Mouse (Mus musculus): Measurements from ENCODE around the gene Ccn2. TPM values are rescaled to one million over a fixed set of nuclear protein-coding genes. Genes with fewer than 3 reads are reported as not detected.

The Ccn2 gene
- total and polyA plus RNA-seq, 2 experiments from 2014 or later = 5.3 to 7.7 TPM

- DNase-seq (ENCODE audit: low spot score) = peak; percentile 53
- Histone ChIP-seq H3K9ac (replicated peaks; ENCODE audit: low read length) (no peak overlapping the region), H3K27ac (no peak overlapping the region), H3K27me3 (ENCODE audit: insufficient read depth, low read length) (no peaks in the 10 kb centered on the region), H3K9me3 (ENCODE audit: low read length) (no peaks in the 10 kb centered on the region), H3K36me3 (ENCODE audit: insufficient read depth, low read length) (no peaks in the 10 kb centered on the region), H3K4me2 (ENCODE audit: low read depth, low read length) (no peak overlapping the region), H3K4me3 (ENCODE audit: low read length) (no peak overlapping the region), H3K4me1 (ENCODE audit: insufficient read depth, low read length) (no peaks in the 10 kb centered on the region)
- no peak for ATAC-seq
- TF ChIP-seq CTCF (IDR thresholded peaks at IDR 0.05; ENCODE audit: low read depth) = peak; percentile 77
- WGBS = 45% methylated on average over 9 of the region's 9 CpGs
Measured at GRCm38 (mm10) chr10:24621572-24621971, 26.3 kb downstream of the Ccn2 start.

- no peaks in the 10 kb centered on the region for H3K4me1 ChIP-seq (ENCODE audit: insufficient read depth, low read length)
- DNase-seq (ENCODE audit: low spot score) = peak; percentile 84
- no peak for ATAC-seq
- peak; percentile 97 for TF ChIP-seq CTCF (IDR thresholded peaks at IDR 0.05; ENCODE audit: low read depth)
- H3K27me3 ChIP-seq (ENCODE audit: insufficient read depth, low read length) = no peaks in the 10 kb centered on the region
- no peak overlapping the region for H3K4me3 ChIP-seq (ENCODE audit: low read length)
- H3K9me3 ChIP-seq (ENCODE audit: low read length) = no peaks in the 10 kb centered on the region
- no peak overlapping the region for H3K9ac ChIP-seq (replicated peaks; ENCODE audit: low read length)
- H3K4me2 ChIP-seq (ENCODE audit: low read depth, low read length) = no peak overlapping the region
- H3K36me3 ChIP-seq (ENCODE audit: insufficient read depth, low read length) = no peaks in the 10 kb centered on the region
- 31% methylated on average over 7 of the region's 7 CpGs for WGBS
- H3K27ac ChIP-seq = no peak overlapping the region
Measured at GRCm38 (mm10) chr10:24622586-24622985, 27.3 kb downstream of the Ccn2 start.

- H3K4me3 ChIP-seq (ENCODE audit: low read length) = no peak overlapping the region
- H3K36me3 ChIP-seq (ENCODE audit: insufficient read depth, low read length) = no peaks in the 10 kb centered on the region
- H3K27ac ChIP-seq = no peak overlapping the region
- peak; percentile 91 for TF ChIP-seq CTCF (IDR thresholded peaks at IDR 0.05; ENCODE audit: low read depth)
- no peaks in the 10 kb centered on the region for H3K27me3 ChIP-seq (ENCODE audit: insufficient read depth, low read length)
- ATAC-seq = peak; percentile 85
- peak; percentile 94 for DNase-seq (ENCODE audit: low spot score)
- no peaks in the 10 kb centered on the region for H3K9me3 ChIP-seq (ENCODE audit: low read length)
- H3K9ac ChIP-seq (replicated peaks; ENCODE audit: low read length) = no peak overlapping the region
- WGBS = 32% methylated on average over 24 of the region's 24 CpGs
- H3K4me2 ChIP-seq (ENCODE audit: low read depth, low read length) = peak overlapping the region; percentile 26; the same call in 1 of the 2 replicates
- H3K4me1 ChIP-seq (ENCODE audit: insufficient read depth, low read length) = no peaks in the 10 kb centered on the region
Measured at GRCm38 (mm10) chr10:24625060-24625701, 29.9 kb downstream of the Ccn2 start.

GRCm38 (mm10) chr10:24627262-24627661 lies 32.0 kb downstream of the Ccn2 start:
- TF ChIP-seq CTCF (IDR thresholded peaks at IDR 0.05; ENCODE audit: low read depth) = no peak
- H3K27ac ChIP-seq = no peak overlapping the region
- 75% methylated on average over 12 of the region's 12 CpGs for WGBS
- H3K9ac ChIP-seq (replicated peaks; ENCODE audit: low read length) = no peak overlapping the region
- H3K4me2 ChIP-seq (ENCODE audit: low read depth, low read length) = no peak overlapping the region
- H3K27me3 ChIP-seq (ENCODE audit: insufficient read depth, low read length) = no peaks in the 10 kb centered on the region
- no peak overlapping the region for H3K4me3 ChIP-seq (ENCODE audit: low read length)
- H3K36me3 ChIP-seq (ENCODE audit: insufficient read depth, low read length) = no peaks in the 10 kb centered on the region
- DNase-seq (ENCODE audit: low spot score) (no peak), ATAC-seq (no peak)
- H3K9me3 ChIP-seq (ENCODE audit: low read length) = no peaks in the 10 kb centered on the region
- no peaks in the 10 kb centered on the region for H3K4me1 ChIP-seq (ENCODE audit: insufficient read depth, low read length)

GRCm38 (mm10) chr10:24628466-24628865 lies 33.2 kb downstream of the Ccn2 start:
- no peaks in the 10 kb centered on the region for H3K36me3 ChIP-seq (ENCODE audit: insufficient read depth, low read length)
- no peak overlapping the region for H3K27ac ChIP-seq
- TF ChIP-seq CTCF (IDR thresholded peaks at IDR 0.05; ENCODE audit: low read depth) = no peak
- no peak overlapping the region for H3K4me2 ChIP-seq (ENCODE audit: low read depth, low read length)
- H3K4me1 ChIP-seq (ENCODE audit: insufficient read depth, low read length) = no peaks in the 10 kb centered on the region
- no peak for ATAC-seq
- H3K9ac ChIP-seq (replicated peaks; ENCODE audit: low read length) = no peak overlapping the region
- DNase-seq (ENCODE audit: low spot score) = no peak
- no peak overlapping the region for H3K4me3 ChIP-seq (ENCODE audit: low read length)
- no peaks in the 10 kb centered on the region for H3K27me3 ChIP-seq (ENCODE audit: insufficient read depth, low read length)
- H3K9me3 ChIP-seq (ENCODE audit: low read length) = no peaks in the 10 kb centered on the region
- 84% methylated on average over 9 of the region's 9 CpGs for WGBS

- Histone ChIP-seq H3K27me3 (ENCODE audit: insufficient read depth, low read length) (no peaks in the 10 kb centered on the region), H3K4me3 (ENCODE audit: low read length) (no peak overlapping the region), H3K4me2 (ENCODE audit: low read depth, low read length) (no peak overlapping the region), H3K4me1 (ENCODE audit: insufficient read depth, low read length) (no peaks in the 10 kb centered on the region), H3K36me3 (ENCODE audit: insufficient read depth, low read length) (no peaks in the 10 kb centered on the region), H3K9ac (replicated peaks; ENCODE audit: low read length) (no peak overlapping the region), H3K27ac (no peak overlapping the region), H3K9me3 (ENCODE audit: low read length) (no peaks in the 10 kb centered on the region)
- 73% methylated on average over 9 of the region's 9 CpGs for WGBS
- DNase-seq (ENCODE audit: low spot score) = no peak
- no peak for TF ChIP-seq CTCF (IDR thresholded peaks at IDR 0.05; ENCODE audit: low read depth)
- ATAC-seq = no peak
Measured at GRCm38 (mm10) chr10:24629086-24629720, 34.0 kb downstream of the Ccn2 start.

Data from hindbrain, postnatal 0 days (tissue).